Mouse (Mus musculus): ENCODE data around the gene Il15.

GRCm38 (mm10) chr8:82402261-82402685, 749 bp downstream of the Il15 start:
- TF ChIP-seq POLR2AphosphoS2 (IDR thresholded peaks at IDR 0.05; ENCODE audit: insufficient read length, low read depth) = no peak
- no peak for TF ChIP-seq POLR2A (IDR thresholded peaks at IDR 0.05; ENCODE audit: insufficient read length, low read depth)
- no peak for TF ChIP-seq TCF12 (IDR thresholded peaks at IDR 0.05; ENCODE audit: insufficient read depth, poor library complexity, severe bottlenecking)
- no peak for TF ChIP-seq MAX (IDR thresholded peaks at IDR 0.05; ENCODE audit: low read depth)

Measured in myocyte (in vitro differentiated cells).